Mouse (Mus musculus) kidney, adult 2 months (tissue): Measurements from ENCODE around the gene Zbtb7a. TPM values are rescaled to one million over a fixed set of nuclear protein-coding genes. Genes with fewer than 3 reads are reported as not detected.
A peak's percentile ranks its signal among the peaks of the same experiment; 100 is the strongest.

ENCODE experiments used
- DNase-seq: peaks from one replicate; pipeline ENCODE4 v3.0.0; 2021
- H3K27ac ChIP-seq: fragments of 200-500 bp; 2 replicates; pipeline ENCODE4 v1.5.1; 2012; ENCODE audit warnings: low read depth, low read length, control low read depth, inconsistent platforms; ENCODE audit not compliant: insufficient read depth
- H3K27me3 ChIP-seq: fragments of 200-500 bp; replicated peaks from 2 replicates; pipeline ENCODE4 v1.6.1; 2012; ENCODE audit warnings: mild to moderate bottlenecking, moderate library complexity, low read length, inconsistent platforms; ENCODE audit not compliant: control insufficient read depth, insufficient read depth
- H3K36me3 ChIP-seq: fragments of 200-500 bp; 2 replicates; pipeline ENCODE4 v1.6.1; 2012; ENCODE audit warnings: mild to moderate bottlenecking, moderate library complexity, low read length, inconsistent platforms; ENCODE audit not compliant: control insufficient read depth, insufficient read depth
- H3K4me1 ChIP-seq: fragments of 200-500 bp; 2 replicates; pipeline ENCODE4 v1.6.1; 2011; ENCODE audit warnings: low read length; ENCODE audit not compliant: control insufficient read depth, insufficient read depth
- H3K4me3 ChIP-seq: fragments of 200-500 bp; 2 replicates; pipeline ENCODE4 v1.5.1; 2011; ENCODE audit warnings: mild to moderate bottlenecking, low read depth, low read length, control low read depth; ENCODE audit not compliant: insufficient read depth
- CTCF ChIP-seq: fragments of 200-500 bp; conservative IDR thresholded peaks from 2 replicates; pipeline ENCODE4 v1.5.1; 2011; ENCODE audit warnings: low read depth, mild to moderate bottlenecking, control low read depth, low read length, moderate library complexity, mixed read lengths; ENCODE audit not compliant: insufficient read depth, insufficient read length
- POLR2A ChIP-seq: fragments of 200-500 bp; IDR thresholded peaks from one replicate; pipeline ENCODE4 v1.6.1; 2011; ENCODE audit warnings: low read depth, low read length, control low read depth
- WGBS: fragments of 180-500 bp; shearing (Covaris S2); methylation state at CpG from one replicate; pipeline ENCODE4 v1.1.7; 2018; 5-methylcytosine and 5-hydroxymethylcytosine counted together
- polyA plus RNA-seq: library from polyadenylated mRNA; depleted of rRNA; stranded (reverse); fragments of >200 nt; gene quantifications from 2 replicates; pipeline ENCODE4 v1.2.3, GENCODE M21; 2012

Zbtb7a gene
- polyA plus RNA-seq, 1 experiment, result 37.1 TPM

GRCm38 (mm10) chr10:81190912-81191321, 55.9 kb downstream of the Zbtb7a start:
- Histone ChIP-seq H3K4me3 (no peak overlapping the region), H3K27me3 (no peaks in the 10 kb centered on the region), H3K36me3 (no peaks in the 10 kb centered on the region), H3K27ac (no peak overlapping the region), H3K4me1 (peaks cover 3% of the 10 kb centered on the region; the same call in 1 of the 2 replicates)
- TF ChIP-seq CTCF (peak; percentile 49), POLR2A (no peak)
- 57% methylated on average over 6 of the region's 6 CpGs for WGBS
- no peak for DNase-seq

GRCm38 (mm10) chr10:81191342-81191982, 56.4 kb downstream of the Zbtb7a start:
- no peaks in the 10 kb centered on the region for H3K36me3 ChIP-seq
- TF ChIP-seq CTCF, result no peak
- no peak for TF ChIP-seq POLR2A
- no peak overlapping the region for H3K4me3 ChIP-seq
- no peak overlapping the region for H3K27ac ChIP-seq
- H3K27me3 ChIP-seq, result no peaks in the 10 kb centered on the region
- no peak for DNase-seq
- peaks cover 3% of the 10 kb centered on the region; the same call in 1 of the 2 replicates for H3K4me1 ChIP-seq
- WGBS, result 71% methylated on average over 18 of the region's 18 CpGs

DNA sequence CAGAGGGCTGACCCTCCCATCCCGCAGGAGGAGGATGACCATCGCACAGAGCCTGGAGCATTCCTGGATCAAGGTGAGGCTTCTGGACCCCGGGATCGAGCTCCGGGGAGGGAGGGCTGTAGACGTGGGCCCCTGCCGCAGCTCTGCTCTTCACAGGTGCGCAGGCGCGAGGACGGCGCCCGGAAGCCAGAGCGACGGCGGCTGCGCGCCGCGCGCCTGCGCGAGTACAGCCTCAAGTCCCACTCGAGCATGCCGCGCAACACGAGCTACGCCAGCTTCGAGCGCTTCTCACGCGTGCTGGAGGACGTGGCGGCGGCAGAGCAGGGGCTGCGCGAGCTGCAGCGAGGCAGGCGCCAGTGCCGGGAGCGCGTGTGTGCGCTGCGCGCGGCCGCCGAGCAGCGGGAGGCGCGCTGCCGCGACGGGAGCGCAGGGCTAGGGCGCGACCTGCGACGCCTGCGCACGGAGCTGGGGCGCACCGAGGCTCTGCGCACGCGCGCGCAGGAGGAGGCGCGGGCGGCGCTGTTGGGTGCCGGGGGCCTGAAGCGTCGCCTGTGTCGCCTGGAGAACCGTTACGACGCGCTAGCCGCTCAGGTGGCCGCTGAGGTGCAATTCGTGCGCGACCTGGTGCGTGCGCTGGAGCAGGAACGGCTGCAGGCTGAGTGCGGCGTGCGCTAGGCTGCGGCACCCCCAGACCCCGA, 57.4 kb downstream of the Zbtb7a start:
- Histone ChIP-seq H3K36me3 (no peaks in the 10 kb centered on the region), H3K4me3 (peak overlapping the region; percentile 83), H3K27me3 (no peaks in the 10 kb centered on the region), H3K27ac (peak overlapping the region; percentile 94), H3K4me1 (peaks cover 3% of the 10 kb centered on the region; the same call in 1 of the 2 replicates)
- WGBS, result under 1% methylated on average over 93 of the region's 93 CpGs
- peak; percentile 88 for DNase-seq
- TF ChIP-seq POLR2A (peak; percentile 79), CTCF (no peak)

DNA sequence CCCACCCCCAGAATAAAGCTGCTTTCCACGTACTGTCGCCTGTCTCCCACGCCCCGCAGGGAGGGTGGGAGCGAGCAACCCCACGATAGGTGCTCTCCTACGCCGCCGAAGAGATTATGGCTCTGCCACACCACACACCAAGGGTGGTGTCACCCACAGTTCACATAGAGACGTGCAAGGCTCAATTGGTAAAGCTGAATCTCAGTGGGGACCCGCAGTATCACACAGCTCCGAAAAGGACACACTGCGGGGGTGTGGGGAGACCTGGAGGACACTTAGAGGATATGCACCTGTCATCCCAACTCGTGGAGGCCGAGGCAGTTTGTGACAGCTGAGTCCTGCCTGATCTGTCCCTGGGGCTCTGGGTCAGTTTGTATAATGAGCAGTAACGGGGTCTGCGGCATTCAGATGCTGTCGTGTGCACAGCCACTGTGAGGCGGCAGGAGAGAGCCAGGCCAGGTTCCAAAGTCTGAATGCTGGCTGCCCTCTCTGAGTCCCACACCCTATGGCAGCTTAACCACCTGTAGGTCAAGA, 58.0 kb downstream of the Zbtb7a start:
- H3K27ac ChIP-seq, result no peak overlapping the region
- peak overlapping the region; percentile 83 for H3K4me3 ChIP-seq
- TF ChIP-seq POLR2A (peak; percentile 10), CTCF (no peak)
- no peaks in the 10 kb centered on the region for H3K27me3 ChIP-seq
- peaks cover 3% of the 10 kb centered on the region; the same call in 1 of the 2 replicates for H3K4me1 ChIP-seq
- 2% methylated on average over 19 of the region's 19 CpGs for WGBS
- no peaks in the 10 kb centered on the region for H3K36me3 ChIP-seq
- peak; percentile 54 for DNase-seq

DNA sequence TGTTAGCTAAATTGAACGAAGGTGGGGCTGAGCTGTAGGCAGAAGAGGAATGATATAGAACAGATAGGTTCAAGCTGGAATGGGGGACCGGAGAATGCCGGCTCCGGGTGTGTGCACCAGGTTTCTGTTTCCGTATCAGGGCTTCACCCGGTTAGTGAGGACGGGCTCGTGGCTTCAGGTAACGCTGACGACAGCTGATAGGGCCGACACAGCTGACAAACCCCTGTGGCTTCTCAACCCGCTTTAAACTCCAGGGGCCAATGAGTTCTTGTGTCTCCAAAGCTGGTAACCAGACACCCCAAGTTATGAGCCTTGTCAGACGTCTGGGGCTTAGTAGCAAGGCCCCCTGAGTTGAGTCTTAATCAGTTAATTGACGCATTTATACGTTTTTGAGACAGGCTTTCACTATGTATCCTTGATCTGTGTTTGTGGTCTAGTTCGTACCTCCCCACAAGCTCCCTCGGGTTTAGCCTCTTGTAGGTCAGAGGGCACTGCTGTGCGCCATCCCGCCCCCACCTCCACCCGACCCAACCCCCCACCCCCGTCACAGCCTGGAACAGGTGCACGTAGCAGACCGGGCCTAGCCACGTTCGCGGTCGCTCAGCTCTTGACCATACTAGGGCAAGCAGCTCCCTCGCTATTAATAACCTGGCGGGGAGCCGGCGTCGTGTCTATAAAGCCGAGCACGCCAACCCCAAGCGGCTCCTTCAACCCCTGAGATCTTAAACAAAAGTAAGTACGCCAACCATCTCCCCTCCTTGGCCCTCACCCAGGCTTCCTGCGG, 59.2 kb downstream of the Zbtb7a start:
- TF ChIP-seq CTCF (no peak), POLR2A (no peak)
- no peak for DNase-seq
- H3K36me3 ChIP-seq, result no peaks in the 10 kb centered on the region
- H3K27ac ChIP-seq, result no peak overlapping the region
- H3K27me3 ChIP-seq, result no peaks in the 10 kb centered on the region
- H3K4me1 ChIP-seq, result peaks cover 3% of the 10 kb centered on the region; the same call in 1 of the 2 replicates
- no peak overlapping the region for H3K4me3 ChIP-seq
- WGBS, result 14% methylated on average over 37 of the region's 37 CpGs

GRCm38 (mm10) chr10:81195300-81195699, 60.3 kb downstream of the Zbtb7a start:
- H3K36me3 ChIP-seq, result no peaks in the 10 kb centered on the region
- H3K4me1 ChIP-seq, result peaks cover 3% of the 10 kb centered on the region; the same call in 1 of the 2 replicates
- TF ChIP-seq POLR2A (no peak), CTCF (no peak)
- 69% methylated on average over 4 of the region's 4 CpGs for WGBS
- DNase-seq, result no peak
- no peak overlapping the region for H3K27ac ChIP-seq
- H3K4me3 ChIP-seq, result no peak overlapping the region
- no peaks in the 10 kb centered on the region for H3K27me3 ChIP-seq
